Mouse (Mus musculus) monocyte, adult 5-6 weeks (primary cell): ENCODE measurements around the gene Lipc. TPM values are rescaled to one million over a fixed set of nuclear protein-coding genes. Genes with fewer than 3 reads are reported as not detected.
A peak's percentile ranks its signal among the peaks of the same experiment; 100 is the strongest.

Experiments used
- ATAC-seq: fragments of 153-309, 156-312 bp; replicated peaks from 2 replicates; pipeline ENCODE4 v1.8.0; 2017; ENCODE audit warnings: mild to moderate bottlenecking; ENCODE audit not compliant: low TSS enrichment, insufficient number of reproducible peaks, severe bottlenecking, poor library complexity, low FRiP score
- total RNA-seq: library from RNA; stranded (forward); fragments of 200-1000, 200-491, 200-594 nt; gene quantifications from 3 replicates; pipeline ENCODE4 v1.2.3, GENCODE M21; 2017

Gene Lipc
- total RNA-seq, 1 experiment from 2014 or later, result not detected

DNA sequence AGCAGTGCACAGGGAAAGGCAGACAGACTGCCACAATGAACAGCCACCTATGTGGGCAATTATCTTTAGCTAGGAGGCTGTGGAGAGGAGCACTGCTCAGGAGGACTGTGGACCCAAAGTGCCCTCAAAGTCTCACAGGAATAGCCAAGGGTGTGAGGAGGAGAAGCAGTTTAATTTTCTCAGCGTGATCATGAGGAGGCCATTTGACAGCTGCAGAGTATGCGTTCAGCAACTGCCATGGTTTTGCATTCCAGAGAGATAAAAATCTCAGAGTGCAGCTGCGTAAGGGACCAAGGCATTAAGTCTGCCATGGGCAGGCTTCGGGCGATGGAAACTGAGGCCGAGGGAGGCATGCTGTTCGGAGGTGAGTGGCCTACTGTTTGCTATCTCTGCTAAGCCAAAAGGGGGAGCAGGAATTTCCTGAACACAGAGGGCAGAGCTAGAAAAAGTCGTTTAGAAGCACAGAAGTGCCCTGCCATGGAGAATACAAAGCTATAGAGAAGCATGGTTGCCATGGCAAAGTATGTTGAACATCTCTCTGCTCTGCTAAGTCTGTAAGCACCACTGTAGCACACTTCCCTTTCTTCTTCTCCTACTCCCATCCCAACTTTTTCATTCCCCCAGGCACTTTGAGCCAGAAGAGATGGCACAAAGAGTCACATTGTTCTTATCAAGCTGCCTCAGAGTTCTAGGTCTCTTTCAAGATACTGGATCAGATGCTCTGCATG is 151.3 kb downstream of the Lipc start:
- ATAC-seq, result no peak

DNA sequence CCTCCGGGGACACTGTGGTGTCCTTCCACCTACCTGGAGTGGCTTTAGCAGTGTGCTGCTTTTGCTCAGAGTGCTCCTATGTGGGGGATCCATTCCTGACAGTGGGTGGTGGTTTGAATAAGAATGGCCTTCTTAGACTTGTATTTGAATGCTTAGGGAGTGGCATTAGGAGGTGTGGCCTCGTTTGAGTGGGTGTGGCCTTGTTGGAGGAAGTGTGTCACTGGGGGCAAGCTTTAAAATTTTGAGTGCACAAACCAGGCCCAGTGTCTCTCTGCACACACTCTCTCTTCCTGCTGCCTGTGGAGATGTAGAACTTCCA is 156.6 kb downstream of the Lipc start:
- ATAC-seq, result no peak

DNA sequence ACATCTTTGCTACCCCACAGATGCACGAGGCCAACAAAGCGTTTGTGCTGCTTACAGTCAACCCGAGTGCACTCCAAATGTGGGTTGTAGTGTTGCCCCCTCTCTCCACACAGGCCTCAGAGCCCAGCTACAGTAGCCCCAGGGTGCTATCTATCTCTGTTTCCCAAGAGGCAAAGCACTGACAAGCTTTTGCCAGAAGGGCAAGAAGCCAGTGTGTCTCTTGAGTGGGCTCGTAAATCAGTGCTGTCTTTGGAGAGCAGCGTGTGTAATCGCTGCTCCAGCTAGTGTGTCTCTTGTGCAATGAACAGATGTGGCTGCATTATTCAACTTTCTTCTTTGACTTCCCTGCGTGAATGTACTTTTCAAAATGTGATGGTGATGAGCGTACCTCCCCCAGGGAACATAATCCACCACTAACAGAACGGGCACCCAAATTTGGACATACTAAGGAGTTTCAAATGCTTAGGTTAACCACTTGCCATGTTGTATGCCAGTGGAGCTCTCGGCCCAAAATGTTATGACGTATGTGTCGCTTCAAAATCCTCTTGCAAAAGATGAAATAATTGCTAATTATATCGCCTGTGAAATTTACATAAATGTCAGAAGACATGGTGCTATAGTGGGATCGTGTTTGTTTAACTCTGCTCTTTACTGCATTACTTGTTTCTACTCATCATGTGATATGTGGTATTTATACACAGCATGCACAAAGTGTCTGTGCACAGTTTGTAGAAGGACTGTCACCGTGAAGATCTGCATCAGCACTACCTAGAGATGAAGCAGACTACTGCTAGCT is 157.2 kb downstream of the Lipc start:
- ATAC-seq, result no peak

DNA sequence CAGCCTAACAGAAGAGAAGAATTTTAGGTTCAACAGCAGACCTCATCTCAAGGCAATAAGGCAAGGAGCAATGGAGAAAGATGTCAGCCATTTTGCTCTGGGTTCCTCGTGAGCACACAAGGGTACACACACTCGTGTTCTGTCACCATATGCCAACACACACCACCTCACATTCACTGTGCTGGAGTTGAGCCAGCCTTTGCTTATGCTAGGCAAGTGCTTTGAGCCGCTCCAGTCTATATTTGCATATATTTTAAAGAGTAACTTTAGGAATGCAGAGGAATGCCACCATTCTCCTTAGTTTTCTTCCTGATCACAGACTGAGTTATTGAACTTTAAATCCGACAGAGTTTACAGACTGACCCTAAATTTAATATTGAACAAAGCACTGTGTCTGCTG is 161.4 kb downstream of the Lipc start:
- ATAC-seq, result no peak

DNA sequence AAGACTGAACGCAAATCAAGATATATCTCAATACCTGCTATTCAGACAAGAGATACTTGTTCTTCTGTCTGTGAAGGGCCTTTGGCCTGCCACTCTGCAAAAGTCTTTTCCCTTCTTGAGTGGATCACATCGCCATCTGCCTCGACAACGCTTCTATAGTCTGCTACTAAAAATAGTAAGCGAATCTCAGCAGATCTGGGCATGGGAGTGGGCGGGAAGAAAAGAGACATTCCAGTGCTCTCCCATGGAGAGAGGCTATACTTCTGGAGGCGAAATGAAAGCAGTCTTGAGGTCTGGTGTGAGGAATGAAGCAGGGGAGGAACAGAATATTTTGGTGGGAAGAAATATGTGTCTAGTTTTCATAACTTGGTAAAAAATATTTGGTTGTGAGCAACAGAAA is 163.3 kb downstream of the Lipc start:
- no peak for ATAC-seq

DNA sequence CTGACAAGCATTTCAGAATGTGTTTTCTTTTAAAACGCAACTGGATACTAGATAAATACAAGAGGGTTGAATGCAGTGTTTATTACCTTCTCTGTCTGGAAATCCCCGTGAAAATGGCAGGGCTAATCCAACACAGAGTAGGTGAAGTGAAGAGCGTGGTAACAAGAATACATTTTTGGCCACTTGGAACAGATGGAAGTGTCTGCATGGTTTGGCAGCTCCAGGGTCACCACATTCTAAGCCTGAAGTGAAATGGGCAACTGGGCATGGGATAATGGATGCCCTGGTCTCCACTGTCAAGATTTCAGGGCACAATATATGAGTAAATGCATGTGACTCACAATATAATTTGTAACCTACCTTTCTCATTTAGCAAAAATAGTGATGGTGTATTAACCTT is 169.8 kb downstream of the Lipc start:
- ATAC-seq, result no peak

DNA sequence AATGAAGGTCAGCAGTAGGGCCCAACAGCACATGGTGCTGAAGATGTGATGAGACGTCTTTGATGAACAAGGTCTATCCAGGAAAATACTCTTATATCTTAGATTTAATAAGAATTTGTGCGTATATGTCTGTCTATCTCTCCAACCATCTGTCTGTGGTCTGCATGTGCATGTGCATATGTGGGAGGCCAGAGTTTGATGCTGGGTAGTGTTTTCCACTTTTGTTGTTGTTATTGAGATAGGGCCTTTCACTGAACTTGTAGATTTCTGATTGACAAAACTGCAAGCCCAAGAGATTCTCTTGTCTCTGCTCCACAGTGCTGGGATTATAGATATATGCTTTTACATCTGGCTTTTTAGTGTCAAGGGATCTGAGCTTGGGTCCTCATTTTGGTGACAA is 176.5 kb downstream of the Lipc start:
- no peak for ATAC-seq

DNA sequence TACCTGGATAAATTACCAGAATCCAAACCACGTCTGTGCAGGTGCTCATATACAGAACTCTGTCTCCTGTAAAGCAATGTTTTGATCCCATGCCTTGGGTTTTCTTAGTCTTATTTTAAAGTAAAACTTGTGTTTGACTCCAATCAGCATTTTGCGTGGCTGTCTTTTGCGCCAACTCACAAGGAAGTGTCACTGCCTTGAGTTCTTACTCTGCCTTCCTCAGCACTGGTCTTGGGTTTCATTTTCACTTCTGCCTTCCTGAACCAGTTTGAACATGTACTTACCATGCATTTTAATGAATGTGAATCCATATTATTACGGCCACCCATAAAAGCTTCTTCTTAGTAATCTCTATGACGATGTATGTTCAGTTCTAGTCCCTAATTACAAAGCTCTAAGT is 191.1 kb downstream of the Lipc start:
- ATAC-seq, result peak; percentile 90

DNA sequence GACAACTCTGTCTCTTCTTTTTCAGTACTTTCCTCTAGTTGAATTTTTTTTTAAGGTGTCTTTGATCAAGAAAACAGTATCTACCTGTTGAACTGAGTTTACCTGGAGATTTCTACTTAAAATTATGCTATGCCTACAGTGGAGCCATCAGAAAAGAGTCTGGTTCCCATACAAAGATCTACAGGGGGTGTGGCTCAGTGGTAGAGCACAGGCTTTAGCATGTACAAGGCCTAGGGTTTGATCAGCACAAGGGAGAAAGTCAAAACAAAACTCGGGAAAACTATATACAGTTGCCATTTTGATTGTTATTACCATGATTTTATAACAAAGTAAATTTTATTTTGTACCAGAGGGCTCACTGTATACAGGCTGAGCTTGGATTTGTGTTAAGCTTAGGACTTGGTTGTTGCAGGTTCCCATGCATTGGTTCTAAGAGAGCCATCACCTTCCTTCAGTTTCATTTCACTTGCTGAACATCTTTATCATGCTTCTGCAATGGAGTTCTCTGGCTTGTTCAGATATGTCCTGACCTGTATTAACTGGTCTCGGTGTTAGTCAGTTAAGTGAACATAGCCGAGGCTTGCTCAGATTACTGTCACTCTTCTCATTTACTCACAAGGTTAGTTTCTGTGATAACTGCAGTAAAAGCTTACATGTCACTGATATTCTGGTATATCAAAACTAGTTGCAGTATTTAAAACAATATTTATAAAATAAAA is 200.4 kb downstream of the Lipc start:
- no peak for ATAC-seq

Other genes starting within 250 kb of the Lipc start
- 13.4 to 39.6 TPM (median 30.9 TPM) in 3 replicates for gene Aqp9, start 216.5 kb upstream of the Lipc start, total RNA-seq